Mouse (Mus musculus) cerebellum, postnatal 10 days (tissue): ENCODE data around the gene Sez6l.
A peak's percentile ranks its signal among the peaks of the same experiment; 100 is the strongest.

Source experiments
- DNase-seq, 2 experiments: peaks; one replicate each; pipeline ENCODE4 v3.0.0; 2021; ENCODE audit warnings: mixed read lengths in 2 of 2

The Sez6l gene

DNA sequence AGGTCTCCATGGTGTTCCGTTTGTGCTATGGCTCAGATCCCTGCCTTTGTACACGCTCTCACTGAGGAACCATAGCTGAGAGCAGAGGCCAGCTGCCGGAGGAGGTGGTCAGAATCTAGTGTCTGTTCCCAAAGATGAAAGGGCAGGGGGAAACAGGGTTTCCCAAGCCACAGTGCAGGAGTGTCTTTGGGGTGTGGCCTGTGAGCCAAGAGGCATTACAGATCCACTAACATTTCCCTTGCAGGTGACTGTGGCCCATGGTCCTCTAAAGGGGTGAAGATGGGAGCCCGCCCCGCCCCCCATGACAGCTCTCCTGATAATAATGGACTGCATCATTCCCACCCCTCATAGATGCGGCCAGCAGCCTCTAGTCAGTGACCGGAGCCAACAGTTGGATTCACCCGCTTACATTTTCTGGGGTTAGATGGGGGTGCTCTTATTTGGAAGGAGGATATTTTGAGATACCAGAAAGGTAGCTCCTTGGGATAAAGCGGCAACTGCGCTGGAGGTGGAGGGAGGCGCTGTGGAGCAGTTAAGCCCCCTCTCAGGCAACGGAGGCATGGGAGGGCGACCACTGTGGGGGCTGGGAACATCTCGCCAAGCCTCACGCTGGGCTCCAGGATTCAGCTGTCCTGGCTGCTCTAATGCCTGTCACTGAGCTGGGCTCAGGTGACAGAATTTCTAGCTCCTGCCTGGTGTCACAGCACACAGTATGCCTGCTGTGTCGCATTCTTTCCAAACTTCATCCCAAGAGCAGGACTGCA is 43.5 kb downstream of the Sez6l start:
- DNase-seq: peak; percentile 62 to 72

DNA sequence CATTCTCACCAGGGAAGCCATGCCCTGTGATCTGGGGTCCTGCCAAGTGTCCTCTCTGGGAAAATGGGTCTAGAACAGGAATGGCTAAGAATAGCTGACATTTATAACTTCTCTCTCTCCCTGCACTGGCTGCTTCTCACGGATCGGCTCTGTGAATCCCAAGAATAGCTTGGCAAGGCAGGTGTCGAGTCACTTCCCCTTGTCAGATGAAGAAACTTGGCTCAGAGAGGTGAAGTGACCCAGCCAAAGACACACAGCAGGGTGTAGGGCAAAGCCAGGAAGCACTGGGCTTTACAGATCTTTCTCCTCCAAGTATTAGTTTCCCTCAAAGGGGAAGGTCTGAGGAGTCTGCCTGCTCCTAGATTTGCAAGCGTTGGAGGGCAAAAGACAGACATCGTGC is 44.1 kb downstream of the Sez6l start:
- peak; percentile 71 to 81 for DNase-seq

DNA sequence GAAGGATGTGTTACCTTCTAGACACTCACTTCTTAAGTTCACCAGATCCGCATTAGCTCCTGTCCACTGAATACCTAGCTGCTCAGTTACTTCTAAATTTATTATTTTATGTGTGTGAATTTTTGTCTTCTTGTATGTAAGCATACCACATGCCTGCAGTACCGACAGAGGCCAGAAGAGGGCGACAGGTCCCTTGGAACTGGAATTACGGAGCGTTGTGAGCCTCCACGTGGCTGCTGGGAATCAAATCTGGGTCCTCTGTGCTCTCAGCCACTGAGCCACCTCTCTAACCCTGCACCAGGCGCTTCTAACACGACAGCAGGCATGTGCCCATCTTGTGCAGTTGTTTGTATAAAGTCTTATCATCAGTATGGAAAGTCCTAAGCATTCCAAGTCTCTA is 44.8 kb downstream of the Sez6l start:
- peak; percentile 61 to 74 for DNase-seq

DNA sequence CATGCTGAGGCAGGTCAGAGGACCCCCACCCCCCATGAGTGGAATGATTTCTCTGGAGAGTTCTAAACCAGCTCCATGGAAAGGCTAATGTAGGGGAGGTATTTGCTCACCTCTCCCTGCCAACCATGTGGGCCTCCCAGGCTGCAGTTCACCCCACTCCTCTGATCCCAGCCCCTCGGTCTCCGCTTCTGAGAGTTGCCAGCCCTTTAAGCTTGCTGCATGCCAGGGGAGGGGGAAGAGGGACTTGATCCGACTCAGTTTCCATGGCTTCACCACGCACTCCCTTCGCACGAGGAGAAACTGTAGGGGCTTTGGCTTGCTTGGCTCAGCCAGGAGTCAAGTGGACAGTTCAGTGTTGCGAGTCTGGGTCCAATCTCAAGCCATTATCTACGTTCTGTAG is 45.9 kb downstream of the Sez6l start:
- DNase-seq: peak in 1 of 2 experiments; percentile 28

DNA sequence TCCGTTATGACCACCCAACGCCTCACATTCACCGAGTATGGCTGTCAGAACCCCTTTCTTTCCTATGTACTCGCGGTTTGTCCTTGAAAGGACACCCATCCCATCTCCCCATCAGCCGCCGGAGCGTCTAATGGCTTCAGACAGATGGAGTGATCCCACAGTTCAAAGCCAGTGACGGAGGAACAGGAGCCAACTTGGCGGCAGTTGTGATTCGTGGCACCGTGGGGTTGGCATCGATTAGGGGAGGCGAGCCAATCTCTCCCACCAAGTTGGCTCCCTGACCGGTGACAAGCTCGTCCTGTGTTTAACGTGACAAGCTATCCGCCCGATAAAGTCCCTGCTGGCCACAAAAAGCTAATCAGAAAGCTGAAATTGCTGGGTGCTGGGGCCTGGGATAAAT is 50.0 kb downstream of the Sez6l start:
- DNase-seq: peak; percentile 97 to 98

DNA sequence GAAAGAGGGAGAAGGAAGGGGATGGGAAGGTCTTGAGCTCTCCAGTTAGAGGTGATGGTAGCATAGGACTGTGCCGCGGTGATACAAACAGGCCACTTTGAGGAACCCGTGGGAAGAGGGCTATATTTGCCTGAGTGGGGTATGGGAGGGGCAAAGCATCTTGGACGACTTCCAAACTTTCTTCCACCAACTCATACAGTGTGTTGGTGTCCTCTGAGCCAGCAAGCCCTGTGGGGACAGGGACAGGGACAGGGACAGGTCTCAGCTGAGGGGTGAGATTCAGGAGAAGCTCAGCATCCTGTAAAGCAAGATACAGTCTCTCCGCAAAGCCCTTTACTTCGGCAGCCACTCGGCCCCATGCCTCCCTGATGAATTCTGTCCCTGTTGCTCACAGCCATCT is 50.5 kb downstream of the Sez6l start:
- peak; percentile 63 to 64 for DNase-seq

DNA sequence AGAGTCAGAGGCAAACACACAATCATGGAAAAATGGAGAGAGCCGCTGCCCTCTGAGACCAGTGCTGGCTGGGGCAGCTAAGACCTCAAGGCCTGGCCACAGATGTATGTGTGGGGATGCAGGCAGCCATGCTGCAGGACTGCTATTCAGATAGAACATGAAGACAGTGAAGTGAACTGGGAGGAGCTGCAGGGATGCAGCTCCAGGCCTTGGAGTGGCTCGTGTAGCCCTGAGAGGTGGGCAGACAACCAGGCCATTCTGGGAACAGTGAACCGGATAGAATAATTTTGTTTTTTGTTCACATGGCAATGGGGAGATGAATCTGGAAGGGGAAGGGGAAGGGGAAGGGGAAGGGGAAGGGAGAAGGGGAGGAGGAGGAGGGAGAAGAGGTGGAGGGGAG is 51.0 kb downstream of the Sez6l start:
- peak; percentile 53 to 65 for DNase-seq

DNA sequence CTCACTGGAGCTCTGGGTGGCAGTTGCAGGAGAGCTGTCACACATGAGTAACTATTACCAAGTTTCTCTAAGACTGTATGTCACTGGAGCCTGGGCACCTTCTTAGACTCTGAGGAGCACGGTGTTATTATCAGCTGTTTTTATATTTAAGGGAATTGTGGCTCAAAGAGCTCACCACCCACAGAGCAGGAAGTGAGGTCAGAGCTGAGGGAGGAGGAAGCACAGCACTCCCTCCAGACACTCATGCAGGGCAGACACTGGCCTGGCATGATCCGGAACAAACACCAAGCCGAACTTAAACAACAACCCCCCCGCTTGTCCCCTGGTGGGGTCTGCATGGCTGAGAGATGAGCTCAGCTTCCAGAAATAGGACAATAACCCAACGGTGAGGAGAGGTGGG is 51.7 kb downstream of the Sez6l start:
- no peak for DNase-seq

DNA sequence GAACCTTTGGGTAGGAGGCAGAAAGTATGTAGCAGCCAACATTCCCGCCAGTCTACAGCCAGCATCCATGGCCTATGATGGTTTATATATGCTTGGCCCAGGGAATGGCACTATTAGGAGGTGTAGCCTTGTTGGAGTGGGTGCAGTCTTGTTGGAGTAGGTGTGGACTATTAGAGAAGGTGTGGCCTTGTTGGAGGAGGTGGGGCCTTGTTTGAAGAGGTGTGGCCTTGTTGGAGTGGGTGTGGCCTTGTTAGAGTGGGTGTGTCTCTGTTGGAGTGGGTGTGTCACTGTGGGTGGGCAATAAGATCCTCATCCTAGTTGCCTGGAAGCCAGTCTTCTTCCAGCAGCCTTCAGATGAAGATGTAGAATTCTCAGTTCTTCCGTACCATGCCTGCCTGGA is 53.2 kb downstream of the Sez6l start:
- no peak for DNase-seq

DNA sequence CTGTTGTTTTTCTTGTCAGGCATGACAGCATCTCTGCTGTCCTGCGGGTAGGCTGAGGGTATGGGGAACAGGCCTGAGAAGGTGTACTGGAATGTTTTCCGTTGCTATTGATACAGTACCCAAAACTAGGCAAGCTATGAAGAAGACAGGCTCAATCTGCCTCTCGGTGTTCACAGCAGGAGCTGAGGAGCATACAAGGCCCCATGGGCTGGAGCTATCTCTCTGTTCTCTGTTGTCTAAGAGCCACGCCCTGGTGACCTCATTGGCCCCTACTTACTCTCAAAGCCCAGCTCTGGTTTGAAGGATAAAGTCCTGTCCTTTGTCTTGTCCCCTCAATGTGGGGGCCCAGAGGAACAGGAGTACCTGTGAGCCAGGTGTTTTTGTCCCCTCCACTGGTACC is 53.7 kb downstream of the Sez6l start:
- DNase-seq: no peak

DNA sequence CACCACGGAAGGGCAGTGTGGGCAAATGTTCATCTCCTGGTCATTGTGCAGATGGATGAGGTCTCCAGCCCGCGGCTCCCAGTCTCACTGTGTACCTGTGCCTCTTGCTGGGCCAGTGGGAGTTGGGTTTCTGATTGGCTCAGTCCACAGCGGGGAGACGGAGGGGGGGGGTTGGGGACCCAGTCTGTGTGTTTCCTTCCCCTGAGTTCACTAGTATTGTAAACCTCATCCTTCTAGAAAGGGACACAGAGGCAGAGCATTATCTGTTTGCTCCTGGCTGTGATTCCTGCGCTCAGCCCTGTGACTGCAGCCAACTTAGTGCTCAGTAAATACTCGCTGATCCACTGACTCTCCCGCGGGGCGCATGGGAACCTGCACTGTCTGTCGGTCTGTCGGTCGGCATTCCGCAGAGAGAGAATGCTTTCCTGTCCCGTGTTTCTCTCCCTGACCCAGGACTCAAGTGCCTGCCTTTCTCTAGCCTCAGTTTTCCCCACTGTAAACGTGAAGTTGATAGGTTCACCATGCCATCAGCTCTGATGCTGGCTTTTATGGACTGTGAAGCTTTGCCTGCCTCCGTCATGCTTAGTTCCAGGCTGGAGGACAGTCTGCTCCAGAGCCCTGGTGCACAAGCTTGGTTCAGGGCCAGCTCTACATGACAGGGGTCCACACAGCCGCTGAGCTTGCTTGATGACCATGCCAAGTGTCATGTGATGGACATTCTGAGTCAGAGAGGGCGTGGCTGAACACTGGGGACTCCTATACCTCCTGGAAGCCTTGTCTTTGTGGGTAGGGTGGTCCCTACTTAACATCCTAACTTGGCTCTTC is 55.1 kb downstream of the Sez6l start:
- peak; percentile 89 to 93 for DNase-seq

DNA sequence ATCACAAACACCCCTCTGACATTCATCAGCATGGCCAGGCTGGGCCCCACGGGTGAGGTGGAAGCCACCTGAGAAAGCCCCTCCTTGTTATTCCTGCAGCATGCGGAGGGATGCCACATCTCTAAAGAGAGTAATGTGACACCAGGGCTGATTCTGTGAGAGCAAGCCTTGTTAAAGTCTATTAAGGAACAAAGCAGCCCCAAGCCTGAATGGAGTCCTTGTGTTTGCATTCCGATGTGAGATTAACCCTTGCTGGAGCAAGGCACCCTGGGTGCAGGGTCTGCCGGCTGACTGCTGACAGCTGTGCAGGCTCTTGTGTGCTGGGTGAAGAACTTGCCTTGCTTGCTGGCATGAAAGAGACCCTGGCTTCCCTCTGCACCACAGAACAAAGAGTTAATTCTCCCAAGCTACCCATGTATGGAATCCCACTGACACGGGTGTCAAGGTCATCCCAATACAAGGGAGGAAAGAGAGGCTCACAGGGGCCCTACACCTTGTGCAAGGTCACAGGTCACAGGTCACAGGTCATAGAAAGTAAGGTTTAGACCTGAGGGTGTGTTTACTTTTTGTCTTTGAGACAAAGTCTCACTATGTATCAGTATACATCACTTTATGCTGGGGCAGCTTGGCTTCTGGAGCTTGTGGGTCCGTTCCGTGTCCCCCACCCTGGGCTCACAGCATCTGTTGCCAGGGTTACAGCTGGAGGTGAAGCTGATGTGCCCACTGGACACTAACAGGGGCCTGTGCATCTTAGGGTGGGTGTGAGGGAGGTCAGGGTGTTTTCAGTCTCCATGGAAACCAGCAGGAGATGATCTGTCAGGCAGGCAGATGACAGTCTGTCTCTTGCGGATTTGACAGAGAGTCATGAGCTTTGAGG is 55.9 kb downstream of the Sez6l start:
- no peak for DNase-seq

DNA sequence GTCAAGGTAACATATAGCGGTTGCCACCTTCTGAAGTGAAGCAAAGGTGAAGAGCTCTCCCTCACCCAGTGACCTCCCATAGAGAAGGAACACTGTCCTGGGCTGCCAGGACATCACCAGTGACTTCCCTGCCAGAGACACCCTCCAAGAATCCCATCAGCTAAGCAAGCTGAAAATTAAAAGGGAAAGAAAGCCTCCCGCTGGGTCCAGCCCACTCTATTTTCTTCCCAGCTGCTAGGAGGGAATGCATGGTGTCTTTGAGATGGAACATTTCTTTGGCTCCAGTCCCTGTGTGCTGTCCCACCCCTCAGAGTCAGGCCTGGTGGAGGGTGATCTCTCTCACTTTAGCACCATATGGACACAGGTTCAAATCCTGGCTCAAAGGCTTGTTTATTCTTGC is 58.2 kb downstream of the Sez6l start:
- DNase-seq: peak; percentile 68 to 77

DNA sequence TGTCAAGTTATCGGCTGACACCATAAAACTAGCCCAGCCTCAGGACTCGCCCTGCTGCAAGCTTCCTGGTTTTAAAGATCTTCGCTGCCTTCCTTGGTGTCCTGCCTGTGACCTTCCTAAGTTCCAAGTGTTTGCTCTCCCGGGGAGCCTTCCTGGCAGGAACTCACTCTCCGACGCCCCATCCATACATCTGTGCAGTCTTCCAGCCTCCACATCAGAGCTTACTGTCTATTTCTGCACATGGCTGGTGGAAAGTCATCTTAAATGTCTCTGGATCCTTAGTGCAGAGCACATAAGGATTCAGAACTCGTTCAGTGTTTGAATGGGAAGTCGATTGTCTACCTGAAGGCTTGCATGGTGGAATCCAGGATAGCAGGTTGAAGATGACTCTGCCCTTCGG is 59.5 kb downstream of the Sez6l start:
- no peak for DNase-seq

DNA sequence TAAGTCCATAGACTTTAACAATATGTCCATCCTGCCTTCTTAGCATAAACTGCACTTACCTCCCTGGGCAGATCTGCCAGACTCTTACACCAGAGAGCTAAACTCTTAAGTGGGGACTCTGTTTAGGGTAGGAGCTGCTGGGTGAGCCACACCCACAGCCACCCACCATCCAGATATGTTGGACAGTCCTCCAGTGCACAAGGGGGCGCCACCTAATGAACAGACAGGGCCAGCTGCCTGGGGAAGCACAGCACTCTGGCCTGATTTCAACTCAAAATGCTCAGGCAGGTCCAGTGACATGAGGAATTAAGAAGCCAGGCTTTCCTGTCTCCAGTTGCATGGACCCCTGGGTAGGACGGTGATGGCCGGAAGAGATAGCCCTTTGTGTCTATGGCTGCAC is 60.5 kb downstream of the Sez6l start:
- DNase-seq: no peak

DNA sequence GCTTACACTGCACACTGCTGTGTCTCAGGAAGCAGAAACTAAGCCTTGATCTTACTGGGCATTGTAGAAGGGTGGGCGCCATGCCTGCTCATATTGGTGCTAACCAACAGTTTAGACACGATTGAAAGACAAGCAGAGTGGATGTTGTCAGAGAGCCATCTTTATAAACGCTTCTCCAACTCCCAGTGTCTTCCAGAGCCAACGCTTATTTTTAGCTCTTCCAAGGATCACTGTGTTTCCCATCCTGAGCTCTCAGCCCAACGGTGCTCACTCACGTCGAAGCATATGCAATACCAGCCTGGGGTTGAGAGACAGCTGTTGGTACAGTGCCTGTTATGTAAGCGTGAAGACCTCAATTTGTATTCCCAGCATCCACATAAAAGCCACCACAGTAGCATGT is 66.6 kb downstream of the Sez6l start:
- peak in 1 of 2 experiments; percentile 52 for DNase-seq

DNA sequence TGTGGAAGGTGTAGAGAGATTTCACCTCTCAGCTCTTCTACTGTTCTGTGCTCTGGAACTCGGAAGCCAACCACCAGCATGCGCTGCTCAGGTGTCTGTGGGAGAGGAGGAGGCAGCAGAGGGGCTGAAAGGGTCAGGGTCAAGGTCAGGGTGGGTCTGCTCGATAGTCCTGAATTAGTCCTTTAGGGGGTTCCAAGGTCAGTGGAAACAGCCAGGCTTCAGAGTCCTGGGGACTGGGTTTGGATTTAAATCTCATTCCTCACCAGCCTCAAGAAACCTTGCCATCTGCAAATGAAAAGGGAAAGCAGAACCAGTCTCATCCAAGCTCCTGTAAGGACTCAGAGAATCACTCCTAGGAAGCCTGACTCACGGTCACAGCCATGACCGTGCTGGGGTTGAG is 67.1 kb downstream of the Sez6l start:
- DNase-seq: no peak

DNA sequence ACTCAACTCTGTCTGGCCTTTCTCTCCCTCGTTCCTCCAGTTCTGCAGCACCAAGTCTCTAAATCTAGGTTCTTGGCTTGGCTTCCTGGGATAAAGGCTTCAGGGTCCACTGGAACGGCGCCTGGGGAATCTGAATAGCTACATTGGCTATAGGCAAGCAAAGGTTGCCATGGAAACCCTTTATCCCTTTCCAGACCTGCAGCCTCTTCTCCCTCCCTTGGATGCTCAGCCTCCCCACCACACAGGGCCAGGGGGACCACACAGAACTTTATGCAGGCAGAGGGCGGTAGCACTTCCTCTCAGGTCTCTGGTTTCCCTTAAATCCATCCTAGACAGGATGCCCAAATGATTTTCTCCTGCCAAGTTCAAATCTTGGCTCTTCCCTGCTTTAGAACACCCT is 71.4 kb downstream of the Sez6l start:
- peak in 1 of 2 experiments; percentile 66 for DNase-seq

DNA sequence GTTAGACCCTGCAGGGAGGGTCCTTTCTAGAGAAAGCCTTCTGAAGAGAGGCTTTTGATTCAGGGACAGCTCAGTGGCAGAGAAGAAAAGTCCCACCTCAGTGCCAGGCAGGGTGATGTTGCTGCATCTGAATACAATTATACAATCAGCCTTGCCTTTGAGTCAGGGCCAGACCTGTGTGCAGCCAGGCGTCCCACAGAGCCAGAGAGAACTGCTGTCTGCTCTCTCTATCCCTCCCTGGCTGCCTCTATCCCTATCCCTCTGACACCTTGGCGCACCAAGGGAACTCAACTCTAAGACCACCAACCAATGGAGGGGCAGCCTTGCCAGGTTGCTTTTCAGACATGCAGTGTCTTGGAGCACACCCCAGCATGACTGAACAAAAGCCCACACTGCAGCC is 75.6 kb downstream of the Sez6l start:
- DNase-seq: peak; percentile 63 to 81

DNA sequence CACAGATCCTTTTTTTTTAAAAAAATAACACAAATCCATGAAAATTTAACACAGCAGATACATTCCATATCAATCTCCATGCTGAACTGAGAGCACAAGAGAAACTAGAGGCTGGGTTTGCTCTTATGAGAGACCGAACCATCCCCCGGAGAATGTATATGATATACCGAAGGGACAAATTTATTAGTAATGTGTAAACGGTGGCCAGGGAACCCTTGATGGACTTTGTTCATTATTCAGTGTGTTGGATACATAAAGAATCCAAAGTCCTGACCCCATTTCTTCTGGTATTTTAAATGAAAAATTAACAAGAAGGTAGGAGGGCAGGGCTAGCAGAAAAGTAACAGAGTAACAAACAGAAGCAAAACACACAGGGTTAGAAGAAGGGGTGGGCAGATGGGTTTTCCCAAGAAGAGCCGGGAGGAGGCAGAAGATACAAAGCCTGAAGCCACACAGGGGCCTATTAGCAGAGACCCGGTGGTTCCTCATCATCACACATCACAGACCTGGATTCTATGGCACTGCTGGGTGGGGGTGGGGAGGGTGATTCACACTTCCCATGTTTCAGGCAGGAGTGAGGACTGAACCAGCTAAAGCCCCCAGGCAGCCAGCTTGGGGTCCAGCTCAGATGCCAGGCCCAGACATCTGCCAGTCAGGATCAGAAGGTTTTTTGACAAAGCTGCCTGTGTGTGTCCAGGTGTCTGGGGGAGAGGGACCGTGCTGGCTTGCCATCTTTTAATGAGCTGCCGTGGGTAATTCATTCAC is 76.9 kb downstream of the Sez6l start:
- DNase-seq: peak; percentile 68 to 75

DNA sequence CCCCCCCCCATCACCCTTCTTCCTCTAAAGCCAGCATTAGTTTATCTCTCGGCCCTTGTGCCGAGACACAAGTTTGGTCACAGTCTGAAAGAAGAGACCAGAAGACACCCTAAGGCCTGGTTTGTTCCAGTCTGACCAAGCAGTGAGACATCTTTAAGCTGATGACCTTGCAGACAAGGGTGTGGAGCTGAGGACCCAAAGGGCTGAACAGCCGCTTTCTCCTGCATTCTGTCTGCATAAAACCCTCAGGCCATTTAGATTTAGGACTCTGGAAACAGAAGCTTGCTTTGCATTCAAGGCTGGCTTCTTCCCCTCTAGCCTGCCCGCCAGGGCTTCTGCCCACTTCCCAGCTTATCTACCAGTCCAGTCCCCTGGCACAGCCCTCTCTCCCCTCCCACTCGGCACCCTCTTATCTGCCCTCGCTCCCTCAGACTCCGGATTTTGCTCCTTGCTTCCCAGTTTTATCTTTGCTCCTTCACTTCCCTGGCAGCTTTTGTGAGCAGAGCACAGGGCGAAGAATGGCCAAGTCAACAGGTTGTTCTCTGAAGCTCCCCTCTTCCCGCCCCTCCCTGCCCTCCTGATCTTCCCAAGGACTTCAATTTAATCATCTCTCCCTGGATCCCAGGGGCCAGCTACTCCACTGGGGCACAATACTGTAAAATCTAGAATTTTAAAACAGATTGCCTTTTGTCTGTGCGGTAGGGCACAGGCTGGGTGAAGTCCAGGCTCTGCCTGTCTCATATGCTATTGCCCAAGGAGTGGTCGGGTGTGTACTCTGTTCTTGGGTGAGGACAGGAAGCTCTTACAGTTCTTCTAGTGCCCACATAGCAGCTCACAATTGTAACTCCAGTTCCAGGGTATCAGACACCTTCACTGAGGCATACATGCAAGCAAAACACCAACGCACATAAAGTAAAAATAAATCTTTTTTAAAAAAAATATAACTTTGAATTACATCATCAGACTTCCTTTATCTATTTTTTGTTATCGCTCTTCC is 77.8 kb downstream of the Sez6l start:
- DNase-seq: no peak
